Mouse (Mus musculus) Muller cell, postnatal 12 days (primary cell): ENCODE results near the gene Cga.
"Not testable (repeated sequence)": the region's sequence is repeated elsewhere in the genome, so short reads cannot be mapped to it uniquely, and the experiment has no call there.

Source experiments
- DNase-seq: peaks from one replicate; pipeline ENCODE4 v3.0.0-alpha.2; 2015; ENCODE audit errors: inconsistent ontology term

The Cga gene

GRCm38 (mm10) chr4:34889812-34890185 is 3.8 kb upstream of the Cga start:
- peak; percentile 20 for DNase-seq

- DNase-seq, result no peak
Observed at GRCm38 (mm10) chr4:34898497-34898896, 4.9 kb downstream of the Cga start.

- no peak for DNase-seq
Observed at GRCm38 (mm10) chr4:34899322-34899721, 5.7 kb downstream of the Cga start.

GRCm38 (mm10) chr4:34900155-34900554 is 6.6 kb downstream of the Cga start:
- no peak for DNase-seq

- no peak for DNase-seq
Observed at GRCm38 (mm10) chr4:34901166-34901565, 7.6 kb downstream of the Cga start.

GRCm38 (mm10) chr4:34901582-34901981 is 8.0 kb downstream of the Cga start:
- DNase-seq, result not testable (repeated sequence)

- DNase-seq, result no peak
Observed at GRCm38 (mm10) chr4:34905396-34905795, 11.8 kb downstream of the Cga start.

GRCm38 (mm10) chr4:34906151-34906550 is 12.6 kb downstream of the Cga start:
- DNase-seq, result no peak

GRCm38 (mm10) chr4:34907026-34907425 is 13.4 kb downstream of the Cga start:
- no peak for DNase-seq

GRCm38 (mm10) chr4:34908127-34908526 is 14.5 kb downstream of the Cga start:
- DNase-seq, result no peak

GRCm38 (mm10) chr4:34911401-34911800 is 17.8 kb downstream of the Cga start:
- no peak for DNase-seq

GRCm38 (mm10) chr4:34912171-34912570 is 18.6 kb downstream of the Cga start:
- no peak for DNase-seq

- DNase-seq, result peak; percentile 19
Observed at GRCm38 (mm10) chr4:34917400-34917799, 23.8 kb downstream of the Cga start.

GRCm38 (mm10) chr4:34922177-34922870 is 28.7 kb downstream of the Cga start:
- DNase-seq, result peak; percentile 55

- not testable (repeated sequence) for DNase-seq
Observed at GRCm38 (mm10) chr4:34928386-34928785, 34.8 kb downstream of the Cga start.

- DNase-seq, result no peak
Observed at GRCm38 (mm10) chr4:34941046-34941445, 47.5 kb downstream of the Cga start.

GRCm38 (mm10) chr4:34947181-34947580 is 53.6 kb downstream of the Cga start:
- no peak for DNase-seq

- DNase-seq, result no peak
Observed at GRCm38 (mm10) chr4:34953716-34954115, 60.1 kb downstream of the Cga start.
